In the genomic region with DNA sequence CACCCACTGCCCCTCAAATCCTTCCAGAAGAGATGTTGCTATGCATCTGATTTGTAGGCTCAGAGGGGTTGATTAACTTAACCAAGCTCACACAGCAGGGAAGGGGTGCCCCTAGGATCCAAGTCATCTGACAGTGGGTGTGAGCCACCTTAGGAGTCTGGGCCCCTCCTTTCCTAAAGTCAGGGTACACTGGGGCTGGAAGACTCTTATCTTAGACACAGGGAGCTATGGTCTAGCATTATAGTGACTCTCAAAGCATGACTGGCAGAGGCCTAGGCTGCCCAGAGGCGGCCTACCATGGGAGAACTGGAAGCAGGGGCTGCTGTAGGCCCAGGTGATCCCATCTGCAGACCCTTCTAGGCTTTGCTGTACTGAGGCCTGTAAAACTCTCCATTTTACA, we compare ENCODE assay signal across 21 mouse cellular contexts. TPM values are rescaled to one million over a fixed set of nuclear protein-coding genes. Genes with fewer than 3 reads are reported as not detected.
"Had no signal": no experiment of that assay in that cellular context is flagged by ENCODE, and none has a peak within 500 bp of the region (broad histone marks: within the 10 kb centered on the region; RNA-seq: fewer than 3 reads in every experiment).

No protein-coding gene starts in this region.

- H3K27ac ChIP-seq: limb, embryonic 12.5 days; limb, embryonic 15.5 days; midbrain, embryonic 10.5 days; midbrain, embryonic 13.5 days; neural tube, embryonic 13.5 days; stomach, embryonic 15.5 days had no signal

- H3K27me3 ChIP-seq: limb, embryonic 12.5 days; limb, embryonic 15.5 days; midbrain, embryonic 13.5 days; neural tube, embryonic 13.5 days; stomach, embryonic 15.5 days had no signal

- H3K9me3 ChIP-seq: limb, embryonic 12.5 days; limb, embryonic 15.5 days; midbrain, embryonic 10.5 days; midbrain, embryonic 13.5 days; neural tube, embryonic 13.5 days; stomach, embryonic 15.5 days had no signal

- H3K4me2 ChIP-seq: limb, embryonic 12.5 days; limb, embryonic 15.5 days; midbrain, embryonic 13.5 days; neural tube, embryonic 13.5 days; stomach, embryonic 15.5 days had no signal

- ATAC-seq: intestine, embryonic 16.5 days; midbrain, embryonic 13.5 days; midbrain, embryonic 16.5 days had no signal

- H3K36me3 ChIP-seq: limb, embryonic 12.5 days; midbrain, embryonic 10.5 days; midbrain, embryonic 13.5 days; neural tube, embryonic 13.5 days; stomach, embryonic 15.5 days had no signal

- H3K9ac ChIP-seq: limb, embryonic 12.5 days; limb, embryonic 15.5 days; midbrain, embryonic 13.5 days; neural tube, embryonic 13.5 days; stomach, embryonic 15.5 days had no signal

- H3K4me3 ChIP-seq: limb, embryonic 12.5 days; limb, embryonic 15.5 days; midbrain, embryonic 10.5 days; midbrain, embryonic 13.5 days; myocyte; neural tube, embryonic 13.5 days; stomach, embryonic 15.5 days had no signal

- H3K4me1 ChIP-seq: midbrain, embryonic 13.5 days had no signal

- DNase-seq: kidney, adult 18-20 months; kidney, adult 9 months; kidney, postnatal 14 days; kidney, postnatal 4 days; left cerebral cortex, postnatal 4 days; lung, adult 2 months; lung, postnatal 14 days; thymus, postnatal 25 days had no signal

RNA-seq across cellular contexts. Expression of a gene that starts 26.3 kb away (rescaled TPM):
- polyA plus RNA-seq: intestine, embryonic 16.5 days; kidney, embryonic 16.5 days; limb, embryonic 12.5 days; limb, embryonic 15.5 days; lung, adult 2 months; lung, embryonic 16.5 days; midbrain, embryonic 10.5 days; myocyte; small intestine, adult 2 months; thymus, postnatal 0 days had no signal
